Mouse (Mus musculus): ENCODE results near the gene Polr3gl.
A peak's percentile ranks its signal among the peaks of the same experiment; 100 is the strongest.

Polr3gl gene

DNA sequence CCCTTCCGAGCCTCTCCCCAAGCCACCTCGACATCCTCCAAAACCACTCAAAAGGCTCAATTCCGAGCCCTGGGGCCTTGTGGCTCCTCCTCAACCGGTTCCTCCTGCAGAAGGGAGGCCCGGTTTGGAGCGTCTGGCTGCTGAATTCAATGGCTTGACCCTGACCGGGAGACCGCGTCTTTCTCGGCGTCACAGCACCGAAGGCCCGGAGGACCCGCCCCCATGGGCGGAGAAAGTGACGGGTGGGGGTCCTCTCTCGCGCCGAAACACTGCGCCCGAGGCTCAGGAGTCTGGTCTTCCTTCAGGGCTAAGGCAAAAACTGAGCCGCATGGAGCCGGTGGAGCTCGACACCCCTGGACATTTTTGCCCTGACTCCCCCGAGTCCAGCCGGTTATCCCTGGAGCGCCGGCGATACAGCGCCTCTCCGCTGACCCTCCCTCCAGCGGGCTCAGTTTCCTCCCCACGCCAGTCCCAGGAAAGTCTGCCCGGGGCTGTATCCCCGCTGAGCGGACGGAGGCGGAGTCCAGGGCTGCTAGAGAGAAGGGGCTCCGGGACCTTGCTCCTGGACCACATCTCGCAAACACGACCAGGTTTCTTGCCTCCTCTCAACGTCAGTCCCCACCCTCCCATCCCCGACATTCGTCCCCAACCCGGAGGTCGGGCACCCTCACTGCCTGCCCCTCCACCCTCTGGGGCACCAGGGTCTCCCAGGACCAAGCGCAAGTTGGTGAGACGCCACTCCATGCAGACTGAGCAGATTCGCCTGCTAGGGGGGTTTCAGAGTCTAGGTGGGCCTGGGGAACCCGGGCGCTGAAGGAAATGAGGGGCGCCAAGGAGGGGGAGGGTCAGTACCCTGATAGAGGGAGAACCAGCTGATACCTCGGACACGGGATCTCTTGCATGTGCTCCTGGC, 4.4 kb upstream of the Polr3gl start:
- no peak for DNase-seq (ENCODE audit: low spot score in 2 of 2)

- no peak for DNase-seq (ENCODE audit: low spot score in 2 of 2)
Observed at GRCm38 (mm10) chr3:96597435-96597891, 3.5 kb upstream of the Polr3gl start.

GRCm38 (mm10) chr3:96596855-96597254, 2.9 kb upstream of the Polr3gl start:
- no peak for DNase-seq (ENCODE audit: low spot score in 2 of 2)

DNA sequence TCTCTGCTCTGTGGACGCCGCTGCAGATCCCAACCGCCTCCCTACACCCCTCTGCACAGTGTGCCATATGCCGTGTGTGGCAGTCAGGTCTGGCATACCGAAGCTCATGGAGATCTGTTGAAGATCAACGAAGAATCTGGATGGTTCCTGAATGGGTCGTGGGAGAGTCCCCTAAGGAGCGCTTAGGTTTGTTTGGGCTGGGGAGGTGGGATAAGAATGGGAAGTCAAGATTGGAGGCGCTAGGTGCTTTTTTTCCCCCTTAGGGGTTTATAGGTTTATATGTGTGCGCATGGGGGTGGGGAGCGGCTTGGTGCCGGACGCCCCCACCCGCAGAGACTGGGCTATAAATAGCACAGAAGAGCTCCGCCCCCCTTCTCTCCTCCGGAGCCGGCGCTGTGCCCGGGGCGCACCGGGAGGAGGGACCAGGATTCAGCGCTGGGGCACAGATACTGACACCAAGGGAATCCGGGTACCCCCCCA, 2.3 kb upstream of the Polr3gl start, which contains the start of gene Ankrd34a:
Ankrd34a (plus strand) TSS at position 409 of the 480 bp plus-strand sequence.
- DNase-seq (ENCODE audit: low spot score in 2 of 2) = no peak

DNA sequence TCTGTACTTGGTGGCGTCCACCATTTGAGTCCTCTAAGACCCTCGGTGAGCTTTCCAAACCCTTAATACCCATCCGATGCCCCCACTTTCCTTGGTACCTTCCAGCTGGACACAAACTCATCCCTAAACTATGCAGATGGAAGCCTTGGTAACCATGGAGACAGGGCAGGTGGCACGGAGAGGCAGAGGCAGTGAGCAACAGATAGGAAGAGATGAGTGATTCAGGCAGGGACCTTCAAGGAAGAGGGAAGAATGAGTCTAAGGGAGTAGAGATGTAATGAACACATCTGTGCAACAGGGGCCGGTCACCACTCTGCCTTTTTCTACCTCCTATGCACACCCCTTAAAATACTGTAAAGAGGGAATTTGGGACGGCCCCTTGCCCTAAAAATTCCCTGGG, 1.7 kb upstream of the Polr3gl start:
- no peak for DNase-seq (ENCODE audit: low spot score in 2 of 2)

- DNase-seq (ENCODE audit: low spot score in 2 of 2) = no peak
Observed at GRCm38 (mm10) chr3:96594851-96595250, 870 bp upstream of the Polr3gl start.

DNA sequence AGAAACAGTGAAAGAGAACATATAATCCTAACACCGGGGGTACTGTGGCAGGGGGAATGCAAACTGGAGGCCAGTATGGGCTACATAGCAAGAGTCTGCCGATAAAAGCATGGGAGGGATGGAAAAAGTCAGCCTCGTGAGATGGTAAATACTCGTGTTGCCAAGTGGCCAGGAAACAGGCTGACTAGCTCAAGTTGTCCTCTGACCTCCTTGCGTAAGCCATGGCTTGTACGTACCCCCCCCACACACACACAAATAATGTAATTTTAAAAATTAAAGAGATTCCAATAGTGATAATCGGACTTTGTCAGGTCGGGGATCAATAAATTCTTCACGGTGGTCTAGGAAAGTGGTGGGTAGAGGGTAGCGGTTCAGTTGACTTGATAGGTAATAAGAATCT, 607 bp downstream of the Polr3gl start:
- DNase-seq (ENCODE audit: low spot score in 2 of 2) = no peak

DNA sequence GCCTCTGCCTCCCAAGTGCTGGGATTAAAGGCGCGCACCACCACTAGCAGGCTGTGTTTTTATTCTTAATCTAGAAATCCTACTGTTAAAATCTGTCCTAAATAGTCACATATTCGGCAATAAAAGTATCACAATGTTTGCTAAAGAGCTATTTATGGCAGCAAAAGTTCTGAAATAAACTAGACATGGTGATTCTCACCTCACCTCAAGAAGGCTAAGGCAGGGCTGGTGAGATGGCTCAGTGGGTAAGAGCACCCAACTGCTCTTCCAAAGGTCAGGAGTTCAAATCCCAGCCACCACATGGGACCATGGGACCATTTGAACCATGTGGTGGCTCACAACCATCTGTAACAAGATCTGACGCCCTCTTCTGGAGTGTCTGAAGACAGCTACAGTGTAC, 3.3 kb downstream of the Polr3gl start:
- no peak for DNase-seq (ENCODE audit: low spot score in 2 of 2)

GRCm38 (mm10) chr3:96583386-96583785, 10.6 kb downstream of the Polr3gl start:
- no peak for DNase-seq (ENCODE audit: low spot score in 2 of 2)

DNA sequence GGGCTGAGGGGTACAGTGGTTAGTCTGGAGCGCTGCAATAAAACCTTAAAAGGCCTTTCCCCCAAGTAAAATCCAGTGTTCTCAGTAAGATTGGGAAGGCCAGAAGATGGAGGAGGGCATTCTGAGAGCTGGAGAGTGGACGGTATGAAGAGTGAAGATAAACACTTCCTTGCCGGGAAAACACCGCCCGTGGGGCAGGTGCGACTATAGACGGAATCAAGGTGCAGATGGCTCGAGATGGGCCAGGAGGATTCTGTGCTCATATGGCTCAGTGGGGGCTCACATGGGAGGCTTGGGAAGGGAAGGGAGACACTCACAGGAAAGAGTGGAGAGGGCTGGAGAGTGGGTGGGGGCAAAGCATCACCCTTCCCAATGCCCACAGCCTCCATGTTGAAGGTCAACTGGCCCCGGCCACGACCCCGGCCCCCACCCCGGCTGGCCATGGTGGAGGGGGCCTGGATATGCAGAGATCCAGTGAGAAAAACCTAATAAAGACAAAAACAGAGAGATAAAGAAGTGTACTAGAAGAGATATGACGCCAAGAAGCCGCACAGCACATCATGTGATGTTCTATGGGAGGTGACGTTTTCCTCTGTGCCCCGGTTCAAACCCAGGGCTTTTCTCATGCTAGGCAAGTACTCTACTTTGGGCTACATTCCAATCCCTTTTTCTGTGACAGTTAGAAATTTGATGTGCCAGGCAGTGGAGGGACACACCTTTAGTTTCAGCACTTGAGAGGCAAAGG, 12.0 kb downstream of the Polr3gl start:
- DNase-seq (ENCODE audit: low spot score in 2 of 2) = no peak

- DNase-seq (ENCODE audit: low spot score in 2 of 2) = no peak
Observed at GRCm38 (mm10) chr3:96581141-96581540, 12.8 kb downstream of the Polr3gl start.

- DNase-seq (ENCODE audit: low spot score in 2 of 2) = peak; percentile 82 to 89
Observed at GRCm38 (mm10) chr3:96579885-96580454, 14.0 kb downstream of the Polr3gl start.

GRCm38 (mm10) chr3:96579239-96579750, 14.7 kb downstream of the Polr3gl start:
- DNase-seq (ENCODE audit: low spot score in 2 of 2) = no peak

GRCm38 (mm10) chr3:96578561-96579238, 15.3 kb downstream of the Polr3gl start:
- no peak for DNase-seq (ENCODE audit: low spot score in 2 of 2)

DNA sequence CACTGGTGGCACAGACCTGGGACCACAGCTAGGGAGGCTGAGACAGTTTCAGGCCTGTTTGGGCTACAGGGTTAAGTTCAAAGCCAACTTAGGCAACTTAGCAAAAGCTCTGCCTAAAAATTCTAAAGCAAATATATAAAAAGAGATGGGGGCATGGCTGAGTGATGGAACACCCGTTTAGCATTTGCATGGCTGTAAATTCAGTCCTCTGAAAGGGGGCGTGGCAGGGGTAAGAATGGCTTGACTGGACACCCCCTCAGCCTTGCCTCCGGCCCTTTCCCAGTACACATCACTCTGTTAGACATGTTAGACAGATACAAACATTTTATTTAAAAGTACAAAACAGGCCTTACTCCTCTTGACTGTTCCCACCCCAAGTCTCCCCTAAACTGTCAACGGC, 16.4 kb downstream of the Polr3gl start:
- DNase-seq (ENCODE audit: low spot score in 2 of 2) = no peak

- peak; percentile 87 to 88 for DNase-seq (ENCODE audit: low spot score in 2 of 2)
Observed at GRCm38 (mm10) chr3:96576690-96577541, 17.1 kb downstream of the Polr3gl start, which contains the start of gene Gm16253. TSS of gene Gm16253 (plus strand) at chr3:96576984.

- no peak for DNase-seq (ENCODE audit: low spot score in 2 of 2)
Observed at GRCm38 (mm10) chr3:96576005-96576658, 17.8 kb downstream of the Polr3gl start.

- DNase-seq (ENCODE audit: low spot score in 2 of 2) = no peak
Observed at GRCm38 (mm10) chr3:96575272-96575984, 18.6 kb downstream of the Polr3gl start.

All from natural killer cell, adult 2 months (primary cell).